Mouse (Mus musculus): ENCODE results near the gene Hs3st3b1. TPM values are rescaled to one million over a fixed set of nuclear protein-coding genes. Genes with fewer than 3 reads are reported as not detected.

Hs3st3b1 gene
- polyA plus RNA-seq, 1 experiment from 2014 or later = 10.9 TPM

DNA sequence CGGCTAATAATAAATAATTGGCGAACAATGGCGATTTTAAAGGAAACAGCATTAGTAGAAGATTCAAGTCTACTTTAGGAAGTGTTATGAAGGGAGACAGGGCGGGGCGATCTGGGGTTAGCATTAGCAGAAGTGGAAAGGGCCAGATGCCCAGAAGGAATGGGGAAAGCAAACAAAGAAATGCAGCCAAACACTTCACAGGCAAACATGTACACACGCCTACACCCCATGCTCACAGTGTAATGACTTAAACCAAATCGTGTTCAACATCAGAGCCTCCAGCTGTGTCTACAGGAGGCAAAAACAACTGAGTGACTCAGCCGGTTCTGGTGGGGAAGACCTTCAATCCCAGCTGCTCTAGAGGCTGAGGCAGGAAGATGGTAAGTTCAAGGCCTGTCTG, 20.1 kb upstream of the Hs3st3b1 start:
- Histone ChIP-seq H3K36me3 (ENCODE audit: control insufficient read depth, insufficient read depth, low read length) (no peaks in the 10 kb centered on the region), H3K27ac (replicated peaks; ENCODE audit: low read depth, low read length) (no peak overlapping the region), H3K4me1 (ENCODE audit: control insufficient read depth, insufficient read depth, low read length) (0 out of 2 replicates have a peak, but pooled peaks cover 1% of the 10 kb centered on the region), H3K4me2 (ENCODE audit: low read depth, low read length) (no peak overlapping the region), H3K9ac (ENCODE audit: low read depth, low read length) (no peak overlapping the region), H3K9me3 (ENCODE audit: control insufficient read depth, low read length) (no peaks in the 10 kb centered on the region), H3K27me3 (replicated peaks; ENCODE audit: control insufficient read depth, insufficient read depth, low read length) (no peaks in the 10 kb centered on the region), H3K4me3 (ENCODE audit: low read depth, low read length) (no peak overlapping the region)
- WGBS = 71% methylated on average over 8 of the region's 8 CpGs
- DNase-seq (ENCODE audit: low spot score) (no peak), ATAC-seq (ENCODE audit: low read depth) (no peak)

DNA sequence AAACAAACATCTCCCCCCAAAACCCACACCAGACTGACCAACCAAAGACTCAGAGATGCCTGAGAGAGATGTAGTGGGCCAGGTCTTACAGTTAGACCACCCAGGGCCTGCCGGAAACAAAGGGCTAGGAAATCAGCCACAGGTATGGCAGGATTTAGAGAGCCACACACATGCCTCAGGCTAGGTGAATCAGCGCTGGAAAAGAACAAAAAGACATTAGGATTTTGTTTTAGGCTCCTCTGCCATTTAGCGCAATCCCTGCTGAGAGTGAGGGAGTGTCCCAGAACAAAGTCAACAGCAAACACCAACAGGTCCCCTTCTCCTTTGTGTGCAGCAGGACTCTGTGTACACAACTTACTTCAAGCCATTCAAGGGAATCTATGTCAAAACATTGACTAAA, 14.6 kb upstream of the Hs3st3b1 start:
- ATAC-seq (ENCODE audit: low read depth) = no peak

DNA sequence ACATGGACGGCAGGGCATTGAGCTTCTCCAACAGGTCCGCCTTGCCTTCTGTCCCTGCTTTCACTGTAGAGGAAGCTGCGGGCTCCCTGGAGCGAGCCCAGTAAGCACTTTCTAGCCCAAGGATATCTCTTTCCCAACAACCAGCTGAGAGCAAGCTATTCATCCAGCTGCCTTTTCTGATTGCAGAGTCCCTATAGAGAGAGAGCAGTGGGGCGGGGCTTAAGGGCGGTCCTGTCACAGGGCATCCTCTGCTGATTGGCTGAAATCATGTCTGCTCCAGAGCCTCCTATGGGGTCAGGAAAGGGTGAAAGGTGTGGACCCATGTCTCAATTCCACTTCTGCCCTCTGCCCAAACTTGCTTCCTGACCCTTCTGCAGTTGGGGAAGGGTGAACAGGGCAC, 4.8 kb upstream of the Hs3st3b1 start:
- ATAC-seq (ENCODE audit: low read depth) (no peak), DNase-seq (ENCODE audit: low spot score) (no peak)
- Histone ChIP-seq H3K9me3 (ENCODE audit: control insufficient read depth, low read length) (no peaks in the 10 kb centered on the region), H3K4me1 (ENCODE audit: control insufficient read depth, insufficient read depth, low read length) (peaks cover 10% of the 10 kb centered on the region; the same call in 1 of the 2 replicates), H3K4me2 (ENCODE audit: low read depth, low read length) (no peak overlapping the region), H3K27ac (replicated peaks; ENCODE audit: low read depth, low read length) (no peak overlapping the region), H3K36me3 (ENCODE audit: control insufficient read depth, insufficient read depth, low read length) (no peaks in the 10 kb centered on the region), H3K4me3 (ENCODE audit: low read depth, low read length) (no peak overlapping the region), H3K9ac (ENCODE audit: low read depth, low read length) (no peak overlapping the region), H3K27me3 (replicated peaks; ENCODE audit: control insufficient read depth, insufficient read depth, low read length) (peaks cover 38% of the 10 kb centered on the region)
- 82% methylated on average over 6 of the region's 6 CpGs for WGBS

More for the DNA sequence above, 14.6 kb upstream of the Hs3st3b1 start:
- Histone ChIP-seq H3K36me3 (ENCODE audit: control insufficient read depth, insufficient read depth, low read length) (no peaks in the 10 kb centered on the region), H3K4me1 (ENCODE audit: control insufficient read depth, insufficient read depth, low read length) (no peaks in the 10 kb centered on the region), H3K9me3 (ENCODE audit: control insufficient read depth, low read length) (no peaks in the 10 kb centered on the region), H3K27me3 (replicated peaks; ENCODE audit: control insufficient read depth, insufficient read depth, low read length) (0 out of 2 replicates have a peak, but pooled peaks cover 3% of the 10 kb centered on the region), H3K4me2 (ENCODE audit: low read depth, low read length) (no peak overlapping the region), H3K9ac (ENCODE audit: low read depth, low read length) (no peak overlapping the region), H3K4me3 (ENCODE audit: low read depth, low read length) (no peak overlapping the region), H3K27ac (replicated peaks; ENCODE audit: low read depth, low read length) (no peak overlapping the region)
- no peak for DNase-seq (ENCODE audit: low spot score)
- WGBS = 36% methylated on average over 3 of the region's 3 CpGs

DNA sequence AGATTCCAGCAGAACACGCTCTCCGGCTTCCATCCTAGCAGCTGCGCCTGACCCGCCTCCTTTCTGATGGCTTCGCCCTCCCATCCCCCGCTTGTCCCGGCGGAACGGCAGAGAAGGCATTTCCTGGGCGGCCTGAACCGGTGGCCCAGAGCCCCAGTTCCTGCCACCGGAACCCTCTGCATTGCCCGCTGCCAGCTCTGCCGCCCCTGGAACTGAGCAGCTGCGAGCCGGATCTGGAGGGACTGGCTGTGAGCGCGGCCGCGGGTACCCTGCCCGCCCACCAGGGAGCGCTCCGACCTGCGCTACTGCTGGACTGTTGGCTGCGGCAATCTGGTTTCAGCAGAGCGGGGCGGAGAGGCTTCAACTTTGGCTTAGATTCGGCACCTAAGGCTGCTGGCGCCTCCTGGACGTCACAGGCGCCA, 3.1 kb upstream of the Hs3st3b1 start:
- Histone ChIP-seq H3K4me3 (ENCODE audit: low read depth, low read length) (peak overlapping the region; percentile 41), H3K9me3 (ENCODE audit: control insufficient read depth, low read length) (no peaks in the 10 kb centered on the region), H3K4me1 (ENCODE audit: control insufficient read depth, insufficient read depth, low read length) (peaks cover 10% of the 10 kb centered on the region; the same call in 1 of the 2 replicates), H3K27me3 (replicated peaks; ENCODE audit: control insufficient read depth, insufficient read depth, low read length) (peaks cover 51% of the 10 kb centered on the region), H3K4me2 (ENCODE audit: low read depth, low read length) (peak overlapping the region; percentile 92), H3K27ac (replicated peaks; ENCODE audit: low read depth, low read length) (no peak overlapping the region), H3K36me3 (ENCODE audit: control insufficient read depth, insufficient read depth, low read length) (no peaks in the 10 kb centered on the region), H3K9ac (ENCODE audit: low read depth, low read length) (peak overlapping the region; percentile 53)
- DNase-seq (ENCODE audit: low spot score) (peak; percentile 82), ATAC-seq (ENCODE audit: low read depth) (no peak)
- 0% methylated on average over 24 of the region's 31 CpGs for WGBS

DNA sequence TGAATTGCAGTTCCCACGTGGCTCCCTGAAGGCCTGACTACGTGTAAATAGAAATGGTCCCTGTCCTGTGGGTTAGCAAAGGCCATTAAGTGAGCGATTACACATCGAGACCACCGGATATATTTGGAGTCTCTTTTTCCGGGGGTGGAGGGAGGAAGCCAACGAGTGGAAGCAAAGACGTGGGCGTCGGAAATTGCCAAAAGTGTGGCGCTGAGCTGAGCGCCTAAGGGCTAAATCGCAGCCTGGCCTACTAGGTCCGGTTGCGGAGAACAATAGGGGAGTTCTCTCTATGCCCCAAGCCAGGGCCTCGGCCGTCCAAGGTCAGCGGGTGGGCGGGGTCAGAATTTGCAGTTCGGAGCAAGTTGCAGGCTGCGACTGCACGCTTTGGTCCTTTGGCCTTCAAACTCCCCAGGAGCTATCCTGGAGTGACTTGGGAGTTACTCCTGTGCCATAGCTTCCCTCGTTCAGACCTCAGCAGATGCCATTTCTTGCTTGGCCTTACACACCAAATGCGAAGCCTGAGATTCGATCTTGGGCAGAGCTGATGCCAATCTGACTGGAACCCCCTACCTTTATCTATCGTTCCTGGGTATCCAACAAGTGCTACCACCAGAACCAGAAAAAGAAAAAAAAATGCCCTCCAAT, 2.3 kb upstream of the Hs3st3b1 start:
- Histone ChIP-seq H3K4me2 (ENCODE audit: low read depth, low read length) (peak overlapping the region; percentile 92), H3K27ac (replicated peaks; ENCODE audit: low read depth, low read length) (no peak overlapping the region), H3K9ac (ENCODE audit: low read depth, low read length) (no peak overlapping the region), H3K27me3 (replicated peaks; ENCODE audit: control insufficient read depth, insufficient read depth, low read length) (peaks cover 57% of the 10 kb centered on the region), H3K9me3 (ENCODE audit: control insufficient read depth, low read length) (no peaks in the 10 kb centered on the region), H3K4me3 (ENCODE audit: low read depth, low read length) (peak overlapping the region; percentile 72; the same call in 1 of the 2 replicates), H3K4me1 (ENCODE audit: control insufficient read depth, insufficient read depth, low read length) (peaks cover 10% of the 10 kb centered on the region; the same call in 1 of the 2 replicates), H3K36me3 (ENCODE audit: control insufficient read depth, insufficient read depth, low read length) (no peaks in the 10 kb centered on the region)
- 11% methylated on average over 26 of the region's 26 CpGs for WGBS
- DNase-seq (ENCODE audit: low spot score) (no peak), ATAC-seq (ENCODE audit: low read depth) (no peak)

DNA sequence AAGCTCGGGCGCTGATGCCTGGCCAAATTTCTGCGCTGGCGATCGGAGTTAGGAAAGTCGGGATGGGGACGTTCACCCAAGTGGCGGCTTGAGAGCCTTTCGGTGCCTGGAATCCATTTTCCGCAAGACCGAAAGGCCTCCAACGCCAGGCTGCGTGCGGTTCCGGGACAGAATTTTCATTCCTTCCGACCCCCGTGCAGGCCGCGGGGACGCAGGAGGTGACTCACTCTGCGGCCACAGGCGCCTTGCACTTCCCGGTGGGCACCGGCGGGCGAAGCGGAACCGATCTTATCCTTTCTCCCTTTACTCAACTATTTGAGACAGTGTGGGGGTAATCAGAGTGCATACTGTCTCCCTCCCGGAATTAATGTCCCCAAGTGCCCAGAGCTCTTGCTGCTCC, 1.3 kb upstream of the Hs3st3b1 start:
- H3K27ac ChIP-seq (replicated peaks; ENCODE audit: low read depth, low read length) = no peak overlapping the region
- H3K4me1 ChIP-seq (ENCODE audit: control insufficient read depth, insufficient read depth, low read length) = peaks cover 10% of the 10 kb centered on the region
- no peak for ATAC-seq (ENCODE audit: low read depth)

DNA sequence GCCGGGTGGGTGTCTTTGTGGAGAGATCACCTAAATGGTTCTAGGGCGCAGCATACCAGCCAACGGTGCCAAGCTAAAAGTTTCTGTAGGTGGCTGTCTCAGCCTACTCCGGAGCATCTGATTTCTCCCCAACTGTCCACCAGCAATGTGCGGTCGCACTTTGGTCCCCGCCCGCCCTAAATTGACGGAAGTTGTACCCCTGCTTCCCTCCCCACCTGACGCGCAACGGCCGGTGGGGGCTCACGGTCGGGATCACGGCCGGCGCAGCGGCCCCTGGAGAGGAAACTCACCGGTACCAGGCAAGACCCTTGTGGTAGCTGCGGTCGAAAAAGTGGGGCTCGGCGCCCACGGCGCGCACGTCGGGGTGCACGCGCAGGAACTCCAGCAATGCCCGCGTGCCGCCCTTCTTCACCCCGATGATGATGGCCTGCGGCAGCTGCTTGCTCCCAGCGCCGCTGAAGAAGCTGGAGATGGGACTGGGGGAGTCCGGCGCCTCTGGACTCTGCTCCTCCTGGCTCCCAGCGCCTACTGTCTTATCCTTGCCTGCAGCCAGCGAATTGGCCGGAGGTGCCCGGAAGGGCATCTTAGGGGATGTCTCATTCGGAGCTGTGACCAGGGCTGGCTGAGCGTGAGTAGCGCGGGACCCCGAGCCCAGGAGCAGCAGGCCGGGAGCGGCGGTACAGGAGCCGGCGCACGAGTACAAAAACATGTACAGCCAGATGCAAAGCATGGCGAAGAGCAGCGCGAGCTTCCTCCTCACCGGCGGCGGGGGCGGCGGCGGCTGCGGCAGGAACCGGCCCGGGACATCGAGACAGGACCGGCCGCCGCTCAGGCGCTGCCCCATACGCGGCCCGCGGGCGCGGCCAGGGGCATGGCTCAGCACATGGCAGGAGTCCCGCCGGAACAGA, 792 bp downstream of the Hs3st3b1 start:
- no peaks in the 10 kb centered on the region for H3K36me3 ChIP-seq (ENCODE audit: control insufficient read depth, insufficient read depth, low read length)
- peaks cover 10% of the 10 kb centered on the region for H3K4me1 ChIP-seq (ENCODE audit: control insufficient read depth, insufficient read depth, low read length)
- under 1% methylated on average over 27 of the region's 80 CpGs for WGBS
- peak overlapping the region; percentile 92 for H3K4me2 ChIP-seq (ENCODE audit: low read depth, low read length)
- H3K27me3 ChIP-seq (replicated peaks; ENCODE audit: control insufficient read depth, insufficient read depth, low read length) = peaks cover 66% of the 10 kb centered on the region
- H3K9ac ChIP-seq (ENCODE audit: low read depth, low read length) = peak overlapping the region; percentile 79
- no peaks in the 10 kb centered on the region for H3K9me3 ChIP-seq (ENCODE audit: control insufficient read depth, low read length)
- no peak for DNase-seq (ENCODE audit: low spot score)
- H3K4me3 ChIP-seq (ENCODE audit: low read depth, low read length) = peak overlapping the region; percentile 72
- H3K27ac ChIP-seq (replicated peaks; ENCODE audit: low read depth, low read length) = peak overlapping the region; percentile 76
- ATAC-seq (ENCODE audit: low read depth) = peak; percentile 0; the same call in 1 of the 2 replicates

More for the DNA sequence above, 1.3 kb upstream of the Hs3st3b1 start:
- H3K4me2 ChIP-seq (ENCODE audit: low read depth, low read length) = peak overlapping the region; percentile 92
- H3K9ac ChIP-seq (ENCODE audit: low read depth, low read length) = peak overlapping the region; percentile 30; the same call in 1 of the 2 replicates
- H3K4me3 ChIP-seq (ENCODE audit: low read depth, low read length) = peak overlapping the region; percentile 72
- no peaks in the 10 kb centered on the region for H3K36me3 ChIP-seq (ENCODE audit: control insufficient read depth, insufficient read depth, low read length)
- DNase-seq (ENCODE audit: low spot score) = no peak
- WGBS = 1% methylated on average over 29 of the region's 29 CpGs
- peaks cover 62% of the 10 kb centered on the region for H3K27me3 ChIP-seq (replicated peaks; ENCODE audit: control insufficient read depth, insufficient read depth, low read length)
- no peaks in the 10 kb centered on the region for H3K9me3 ChIP-seq (ENCODE audit: control insufficient read depth, low read length)

DNA sequence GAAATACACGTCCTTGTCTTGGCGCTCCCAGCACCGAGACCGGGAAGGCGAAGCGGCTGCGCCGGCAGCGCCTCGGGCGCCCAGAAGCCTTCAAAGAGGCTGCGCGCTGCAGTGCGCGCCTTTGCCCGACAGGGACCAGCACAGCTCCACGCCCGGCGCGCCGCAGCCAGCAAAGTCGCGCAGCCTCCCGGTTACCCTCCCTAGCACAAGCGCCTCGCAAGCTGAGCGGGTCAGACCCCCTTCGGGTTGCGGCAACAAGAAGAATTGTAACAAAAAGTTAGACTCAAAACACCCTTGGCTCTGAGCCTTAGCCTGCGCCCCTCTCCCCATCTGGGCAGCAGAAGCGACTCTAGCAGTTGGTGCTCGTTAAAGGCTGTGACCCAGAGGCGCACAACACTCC, 1.6 kb downstream of the Hs3st3b1 start:
- H3K4me1 ChIP-seq (ENCODE audit: control insufficient read depth, insufficient read depth, low read length) = peaks cover 10% of the 10 kb centered on the region

More for the DNA sequence above, 1.6 kb downstream of the Hs3st3b1 start:
- no peaks in the 10 kb centered on the region for H3K36me3 ChIP-seq (ENCODE audit: control insufficient read depth, insufficient read depth, low read length)
- ATAC-seq (ENCODE audit: low read depth) (peak; percentile 58), DNase-seq (ENCODE audit: low spot score) (peak; percentile 92)
- H3K9me3 ChIP-seq (ENCODE audit: control insufficient read depth, low read length) = no peaks in the 10 kb centered on the region
- H3K9ac ChIP-seq (ENCODE audit: low read depth, low read length) = peak overlapping the region; percentile 79
- under 1% methylated on average over 33 of the region's 33 CpGs for WGBS
- H3K4me3 ChIP-seq (ENCODE audit: low read depth, low read length) = peak overlapping the region; percentile 72
- H3K27me3 ChIP-seq (replicated peaks; ENCODE audit: control insufficient read depth, insufficient read depth, low read length) = peaks cover 61% of the 10 kb centered on the region
- H3K4me2 ChIP-seq (ENCODE audit: low read depth, low read length) = peak overlapping the region; percentile 92
- H3K27ac ChIP-seq (replicated peaks; ENCODE audit: low read depth, low read length) = peak overlapping the region; percentile 76; the same call in 1 of the 2 replicates
